Comparison of ENCODE assay signal across 23 mouse cellular contexts in genomic region chr6:121310984-121311383, GRCm38 (mm10). TPM values are rescaled to one million over a fixed set of nuclear protein-coding genes. Genes with fewer than 3 reads are reported as not detected.
DNase-seq lines count a peak whose midpoint lies in the region; ATAC-seq and TF ChIP-seq lines count a peak whose summit lies in the region.
"Had no signal": no experiment of that assay in that cellular context is flagged by ENCODE, and none has a peak within 500 bp of the region (broad histone marks: within the 10 kb centered on the region; RNA-seq: fewer than 3 reads in every experiment).

No protein-coding gene starts in this region.

- H3K4me3 ChIP-seq in kidney, embryonic 15.5 days (replicated peaks), result no peak overlapping the region
- H3K4me3 ChIP-seq in liver, postnatal 0 days (ENCODE audit: low read depth, low read length), result no peak overlapping the region
- no peak overlapping the region for H3K4me3 ChIP-seq in hindbrain, embryonic 10.5 days
- H3K4me3 ChIP-seq: layer of hippocampus, adult 2 months had no signal

- H3K4me1 ChIP-seq in kidney, embryonic 15.5 days, result no peaks in the 10 kb centered on the region
- H3K4me1 ChIP-seq in liver, postnatal 0 days (ENCODE audit: insufficient read depth), result peaks cover 9% of the 10 kb centered on the region; the same call in 1 of the 2 replicates
- H3K4me1 ChIP-seq in hindbrain, embryonic 10.5 days (replicated peaks), result no peaks in the 10 kb centered on the region

- TF ChIP-seq EP300 in liver, postnatal 0 days (IDR thresholded peaks at IDR 0.05; ENCODE audit: low read depth), result peak; percentile 44

- ATAC-seq in kidney, embryonic 15.5 days (replicated peaks; ENCODE audit: low FRiP score), result peak; percentile 80
- peak; percentile 95 for ATAC-seq in liver, postnatal 0 days
- ATAC-seq: activated CD4-positive, CD25-positive, alpha-beta regulatory T cell, adult 4 months; hindbrain, postnatal 0 days had no signal

- H3K9ac ChIP-seq in kidney, embryonic 15.5 days, result no peak overlapping the region
- no peak overlapping the region for H3K9ac ChIP-seq in liver, postnatal 0 days (replicated peaks)
- H3K9ac ChIP-seq: lung, embryonic 14.5 days had no signal

- H3K9me3 ChIP-seq in kidney, embryonic 15.5 days (replicated peaks), result no peaks in the 10 kb centered on the region
- H3K9me3 ChIP-seq in liver, postnatal 0 days (ENCODE audit: low read length), result no peaks in the 10 kb centered on the region
- H3K9me3 ChIP-seq in hindbrain, embryonic 10.5 days, result no peaks in the 10 kb centered on the region

- no peaks in the 10 kb centered on the region for H3K27me3 ChIP-seq in kidney, embryonic 15.5 days
- H3K27me3 ChIP-seq in liver, postnatal 0 days (ENCODE audit: insufficient read depth, low read length), result no peaks in the 10 kb centered on the region
- no peaks in the 10 kb centered on the region for H3K27me3 ChIP-seq in hindbrain, embryonic 10.5 days (ENCODE audit: insufficient read depth, poor library complexity, severe bottlenecking)

- H3K27ac ChIP-seq in kidney, embryonic 15.5 days, result no peak overlapping the region
- H3K27ac ChIP-seq in liver, postnatal 0 days (ENCODE audit: low read depth), result peak overlapping the region; percentile 78
- H3K27ac ChIP-seq in hindbrain, embryonic 10.5 days, result no peak overlapping the region
- H3K27ac ChIP-seq: hindbrain, postnatal 0 days; layer of hippocampus, adult 2 months; macrophage had no signal

- H3K4me2 ChIP-seq in kidney, embryonic 15.5 days, result no peak overlapping the region
- H3K4me2 ChIP-seq in liver, postnatal 0 days (ENCODE audit: low read depth, low read length), result no peak overlapping the region
- H3K4me2 ChIP-seq: heart, embryonic 11.5 days; lung, embryonic 14.5 days; midbrain, embryonic 11.5 days had no signal

- no peak for TF ChIP-seq CTCF in liver, postnatal 0 days (IDR thresholded peaks at IDR 0.05; ENCODE audit: low read depth)

- DNase-seq in kidney, adult 11 months, result peak; percentile 86
- peak; percentile 23 for DNase-seq in liver
- peak; percentile 57 for DNase-seq in liver, postnatal 0 days
- DNase-seq in gastrocnemius, adult 8-10 months (ENCODE audit: low spot score in 2 of 2), result no peak
- no peak for DNase-seq in hindbrain, embryonic 10.5 days (ENCODE audit: low spot score)
- DNase-seq in cerebellum, adult 11 months, result no peak
- DNase-seq: adrenal gland, postnatal 36 days; cerebellum, adult 9-10 months; gastrocnemius, postnatal 10 days; heart, postnatal 14 days; left cerebral cortex, postnatal 4 days; lung, embryonic 14.5 days; right cerebral cortex, postnatal 4 days; thymus, postnatal 36 days had no signal

- H3K36me3 ChIP-seq in kidney, embryonic 15.5 days, result no peaks in the 10 kb centered on the region
- H3K36me3 ChIP-seq in liver, postnatal 0 days (replicated peaks; ENCODE audit: insufficient read depth, low read length), result no peaks in the 10 kb centered on the region
- H3K36me3 ChIP-seq in hindbrain, embryonic 10.5 days, result no peaks in the 10 kb centered on the region

- 74% methylated on average over 6 of the region's 6 CpGs for WGBS in kidney, embryonic 15.5 days
- WGBS in liver, postnatal 0 days (ENCODE audit: insufficient replicate concordance), result 49% methylated on average over 6 of the region's 6 CpGs
- 88% methylated on average over 6 of the region's 6 CpGs for WGBS in hindbrain, embryonic 10.5 days

RNA-seq across cellular contexts. Expression of gene Slc6a13, which starts 11.0 kb away (rescaled TPM):
- polyA plus RNA-seq in kidney, embryonic 15.5 days (2015; fragmentation: Nextera tagmentation; extraction: Ambion mirVana), result 21.6 and 22.2 TPM in 2 replicates
- 77.9 and 84.7 TPM in 2 replicates for polyA plus RNA-seq in liver, postnatal 0 days (2015; fragmentation: Nextera tagmentation; extraction: Ambion mirVana)
- total RNA-seq in gastrocnemius, adult 8-10 months (2022), result 1 to 10 TPM in 1 of 4 experiments, under 1 TPM in 2, not detected in 1; 0.59 to 1.1 (median 0.60) TPM
- 1.4 and 1.7 TPM in 2 replicates for polyA plus RNA-seq in hindbrain, embryonic 10.5 days (2016; fragmentation: Nextera tagmentation; extraction: Ambion mirVana)
- polyA plus RNA-seq: C2C12, macrophage had no signal

RNA-seq across cellular contexts. Expression of gene Slc6a12, which starts 31.9 kb away (rescaled TPM):
- polyA plus RNA-seq in kidney, embryonic 15.5 days (2015; fragmentation: Nextera tagmentation; extraction: Ambion mirVana), result 0.44 and 0.51 TPM in 2 replicates
- polyA plus RNA-seq in liver, postnatal 0 days (2015; fragmentation: Nextera tagmentation; extraction: Ambion mirVana), result 23.6 and 25.8 TPM in 2 replicates
- under 1 TPM; 0.16 to 0.53 (median 0.26) TPM for total RNA-seq in gastrocnemius, adult 8-10 months (2022)
- not detected in 2 replicates for polyA plus RNA-seq in hindbrain, embryonic 10.5 days (2016; fragmentation: Nextera tagmentation; extraction: Ambion mirVana)
- total RNA-seq: heart, postnatal 14 days had no signal
- polyA plus RNA-seq: activated CD4-positive, CD25-positive, alpha-beta regulatory T cell, adult 4 months; lung, embryonic 14.5 days; macrophage; neural tube, embryonic 14.5 days had no signal

Comparison
In these comparisons a context has a peak if more than half of its experiments do, and no peak if none do; other contexts are left out.
1. DNase-seq: peak in kidney, adult 11 months (single experiment), liver (single experiment) and liver, postnatal 0 days (single experiment); none in gastrocnemius, adult 8-10 months (0 of 2), hindbrain, embryonic 10.5 days (single experiment) and cerebellum, adult 11 months (single experiment).
2. RNA of gene Slc6a12, which starts 31.9 kb away (polyA plus RNA-seq): 23.6 to 25.8 TPM in liver, postnatal 0 days; 0.44 to 0.51 TPM in kidney, embryonic 15.5 days and not detected in hindbrain, embryonic 10.5 days; every median in the first group is over 10 times any median in the second.